Mouse (Mus musculus) stomach, postnatal 0 days (tissue): ENCODE results near the gene Grm3. TPM values are rescaled to one million over a fixed set of nuclear protein-coding genes. Genes with fewer than 3 reads are reported as not detected.

ENCODE experiments used
- ATAC-seq: fragments of 200-750 bp; cut with Nextera tagmentation; 2 replicates; pipeline ENCODE4 v1.8.0; 2017; ENCODE audit not compliant: low FRiP score, low TSS enrichment
- DNase-seq: peaks from one replicate; pipeline ENCODE4 v3.0.0-alpha.2; 2016; ENCODE audit warnings: low spot score
- H3K27ac ChIP-seq: fragments of 300-500 bp; sonication (generic); replicated peaks from 2 replicates; pipeline ENCODE4 v1.5.1; 2014; ENCODE audit warnings: mild to moderate bottlenecking, control low read depth
- H3K27me3 ChIP-seq: fragments of 300-500 bp; sonication (generic); 2 replicates; pipeline ENCODE4 v1.6.1; 2014; ENCODE audit warnings: low read length; ENCODE audit not compliant: control insufficient read depth, insufficient read depth
- H3K36me3 ChIP-seq: fragments of 300-500 bp; sonication (generic); 2 replicates; pipeline ENCODE4 v1.6.1; 2014; ENCODE audit warnings: low read length, mixed read lengths; ENCODE audit not compliant: control insufficient read depth, insufficient read depth
- H3K4me1 ChIP-seq: fragments of 300-500 bp; sonication (generic); replicated peaks from 2 replicates; pipeline ENCODE4 v1.6.1; 2014; ENCODE audit warnings: antibody characterized with exemption; ENCODE audit not compliant: control insufficient read depth, insufficient read depth
- H3K4me2 ChIP-seq: fragments of 300-500 bp; sonication (generic); replicated peaks from 2 replicates; pipeline ENCODE4 v1.6.1; 2014; ENCODE audit warnings: low read depth, mild to moderate bottlenecking, control low read depth, moderate library complexity
- H3K4me3 ChIP-seq: fragments of 300-500 bp; sonication (generic); 2 replicates; pipeline ENCODE4 v1.5.1; 2014; ENCODE audit warnings: low read depth, low read length, control low read depth
- H3K9ac ChIP-seq: fragments of 300-500 bp; sonication (generic); 2 replicates; pipeline ENCODE4 v1.6.1; 2014; ENCODE audit warnings: mild to moderate bottlenecking, low read length, control low read depth, mixed read lengths
- H3K9me3 ChIP-seq: fragments of 300-500 bp; sonication (generic); 2 replicates; pipeline ENCODE4 v1.6.1; 2016; ENCODE audit warnings: low read length; ENCODE audit not compliant: control insufficient read depth
- CTCF ChIP-seq: IDR thresholded peaks from 2 replicates; pipeline ENCODE4 v1.5.1; 2016; ENCODE audit warnings: antibody characterized with exemption, low read depth, mild to moderate bottlenecking, moderate library complexity
- EP300 ChIP-seq: optimal IDR thresholded peaks from 2 replicates; pipeline ENCODE3; 2016; ENCODE audit warnings: antibody characterized with exemption
- WGBS: fragments of 180-500 bp; shearing (Covaris S2); extraction: QIAGEN DNeasy Blood & Tissue Kit; methylation state at CpG from one replicate; pipeline ENCODE4 v1.1.7; 2014; 5-methylcytosine and 5-hydroxymethylcytosine counted together
- polyA plus RNA-seq: library from polyadenylated mRNA; unstranded; fragments of >200 nt; fragmentation: Nextera tagmentation; extraction: Ambion mirVana; gene quantifications from 2 replicates; pipeline ENCODE4 v1.2.1, GENCODE M21; 2015

Gene Grm3
- polyA plus RNA-seq: 0.59 and 0.90 TPM in 2 replicates

- no peaks in the 10 kb centered on the region for H3K36me3 ChIP-seq
- no peaks in the 10 kb centered on the region for H3K9me3 ChIP-seq
- peak within 1 kb of the TSS; percentile 53 for H3K4me2 ChIP-seq
- DNase-seq: no peak
- TF ChIP-seq EP300 (no peak), CTCF (no peak)
- no peak within 1 kb of the TSS for H3K27ac ChIP-seq
- no peaks in the 10 kb centered on the region for H3K27me3 ChIP-seq
- peak within 1 kb of the TSS; percentile 35 for H3K4me3 ChIP-seq
- no peak within 1 kb of the TSS for H3K9ac ChIP-seq
- 1% methylated on average over 25 of the region's 25 CpGs for WGBS
- no peak for ATAC-seq
- no peaks in the 10 kb centered on the region for H3K4me1 ChIP-seq
Measured at GRCm38 (mm10) chr5:9724956-9725600, at the start of gene Grm3. Grm3 (minus strand) TSS chr5:9725170.

- WGBS: 60% methylated on average over 2 of the region's 2 CpGs
- no peak for TF ChIP-seq CTCF
- no peak for TF ChIP-seq EP300
- H3K9ac ChIP-seq: no peak overlapping the region
- no peaks in the 10 kb centered on the region for H3K4me1 ChIP-seq
- no peak overlapping the region for H3K4me3 ChIP-seq
- no peak for ATAC-seq
- no peak overlapping the region for H3K4me2 ChIP-seq
- H3K9me3 ChIP-seq: no peaks in the 10 kb centered on the region
- no peak overlapping the region for H3K27ac ChIP-seq
- DNase-seq: no peak
- no peaks in the 10 kb centered on the region for H3K36me3 ChIP-seq
- H3K27me3 ChIP-seq: no peaks in the 10 kb centered on the region
Measured at GRCm38 (mm10) chr5:9755751-9756150, 30.8 kb upstream of the Grm3 start.

DNA sequence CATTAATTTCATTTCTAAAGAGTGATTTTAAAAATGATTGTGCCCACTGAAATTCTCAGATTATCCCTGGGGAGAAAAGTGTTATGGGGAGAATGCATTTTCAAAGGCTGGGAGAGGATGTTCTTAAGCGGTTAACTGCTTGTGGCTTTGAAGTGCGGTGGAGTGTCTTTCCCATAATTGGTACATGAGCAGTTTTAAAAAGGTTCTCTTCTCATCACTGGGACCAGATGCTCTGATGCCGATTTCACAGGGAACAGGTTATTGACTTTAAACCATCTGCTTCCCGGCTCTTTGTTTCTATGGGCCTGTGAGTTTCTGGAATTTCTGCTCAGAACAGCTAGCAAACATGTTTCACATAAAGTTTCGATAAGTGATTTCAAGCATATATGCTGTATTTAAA lies 23.2 kb upstream of the Grm3 start:
- WGBS: 83% methylated on average over 5 of the region's 5 CpGs
- Histone ChIP-seq H3K9ac (no peak overlapping the region), H3K27ac (no peak overlapping the region), H3K27me3 (no peaks in the 10 kb centered on the region), H3K9me3 (no peaks in the 10 kb centered on the region), H3K4me1 (no peaks in the 10 kb centered on the region), H3K36me3 (no peaks in the 10 kb centered on the region), H3K4me2 (no peak overlapping the region), H3K4me3 (no peak overlapping the region)
- no peak for DNase-seq
- TF ChIP-seq EP300 (no peak), CTCF (no peak)
- no peak for ATAC-seq

DNA sequence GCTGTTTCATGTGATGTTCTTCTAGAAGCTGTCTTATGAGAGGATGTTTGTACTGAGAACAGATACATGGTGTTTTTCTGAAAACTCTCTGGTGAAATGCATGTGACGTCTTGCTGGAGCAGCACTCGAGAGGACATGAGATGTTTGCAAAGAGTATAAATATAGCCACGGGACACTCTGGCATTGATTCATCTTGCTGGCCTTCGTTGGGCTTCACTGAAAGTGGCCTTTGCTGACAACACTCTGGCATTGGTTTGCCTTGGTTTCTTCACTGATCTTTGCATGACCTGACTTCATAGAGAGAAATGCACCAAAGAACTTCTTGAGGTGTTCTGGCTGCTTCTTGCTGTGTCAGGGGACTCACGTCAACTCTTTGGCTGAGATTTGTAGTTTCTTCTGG lies 19.1 kb upstream of the Grm3 start:
- no peak for ATAC-seq

DNA sequence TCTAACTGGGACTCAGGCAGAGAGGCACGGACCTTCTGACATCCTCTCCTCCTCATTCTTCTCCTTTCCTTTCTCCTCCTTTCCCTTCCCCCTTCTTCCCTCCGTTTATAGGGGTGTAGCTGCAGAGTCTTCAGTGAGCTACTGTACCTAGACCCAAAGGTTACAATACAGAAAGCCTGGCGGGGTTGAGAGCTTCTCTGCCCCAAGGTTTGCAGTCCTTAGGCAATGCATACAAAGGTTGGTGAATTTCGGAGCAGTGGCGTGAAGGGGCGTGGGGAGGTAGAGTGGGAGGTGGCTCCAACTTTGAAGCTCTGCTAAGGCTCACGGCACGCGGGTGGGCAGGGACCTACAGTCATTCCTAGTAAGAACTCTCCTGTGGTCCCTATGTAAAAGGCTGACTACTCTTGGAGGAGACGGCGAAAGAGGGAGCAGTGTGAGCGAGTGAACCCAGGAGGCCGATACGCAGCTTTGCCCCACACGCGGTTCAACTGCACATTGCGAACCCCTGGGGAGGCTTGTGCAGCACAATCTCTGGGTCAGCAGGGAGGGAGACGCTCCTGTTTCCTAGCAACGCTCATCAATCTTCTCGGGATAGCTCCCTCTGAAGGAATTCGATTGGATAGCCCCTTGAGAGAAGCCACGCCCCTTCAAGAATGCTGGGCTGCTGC lies 765 bp upstream of the Grm3 start:
- ATAC-seq (0 out of 2 replicates have a peak, but pooled peaks have one; percentile 57), DNase-seq (peak; percentile 20)
- H3K27ac ChIP-seq: no peak overlapping the region
- H3K4me2 ChIP-seq: peak overlapping the region; percentile 53
- no peaks in the 10 kb centered on the region for H3K36me3 ChIP-seq
- no peak for TF ChIP-seq EP300
- no peak for TF ChIP-seq CTCF
- no peaks in the 10 kb centered on the region for H3K27me3 ChIP-seq
- no peak overlapping the region for H3K9ac ChIP-seq
- peak overlapping the region; percentile 35 for H3K4me3 ChIP-seq
- under 1% methylated on average over 22 of the region's 22 CpGs for WGBS
- no peaks in the 10 kb centered on the region for H3K9me3 ChIP-seq
- no peaks in the 10 kb centered on the region for H3K4me1 ChIP-seq

More for the DNA sequence above, 19.1 kb upstream of the Grm3 start:
- Histone ChIP-seq H3K9ac (no peak overlapping the region), H3K4me2 (no peak overlapping the region), H3K36me3 (no peaks in the 10 kb centered on the region), H3K4me1 (no peaks in the 10 kb centered on the region), H3K27ac (no peak overlapping the region), H3K4me3 (no peak overlapping the region), H3K9me3 (no peaks in the 10 kb centered on the region), H3K27me3 (no peaks in the 10 kb centered on the region)
- 69% methylated on average over 5 of the region's 5 CpGs for WGBS
- no peak for TF ChIP-seq CTCF
- TF ChIP-seq EP300: no peak
- no peak for DNase-seq

- Histone ChIP-seq H3K4me2 (peak overlapping the region; percentile 53), H3K27me3 (no peaks in the 10 kb centered on the region), H3K4me3 (peak overlapping the region; percentile 35; the same call in 1 of the 2 replicates), H3K9ac (no peak overlapping the region), H3K27ac (no peak overlapping the region), H3K4me1 (no peaks in the 10 kb centered on the region), H3K9me3 (no peaks in the 10 kb centered on the region), H3K36me3 (no peaks in the 10 kb centered on the region)
- TF ChIP-seq EP300 (no peak), CTCF (no peak)
- DNase-seq (no peak), ATAC-seq (no peak)
- WGBS: 8% methylated on average over 13 of the region's 13 CpGs
Measured at GRCm38 (mm10) chr5:9724287-9724955, 549 bp downstream of the Grm3 start.
